Mouse (Mus musculus) heart, postnatal 0 days (tissue): ENCODE measurements around the gene Dse.

Source experiments
- CTCF ChIP-seq: IDR thresholded peaks from 2 replicates; pipeline ENCODE4 v1.5.1; 2016; ENCODE audit warnings: antibody characterized with exemption, control low read depth, low read depth
- EP300 ChIP-seq: IDR thresholded peaks from 2 replicates; pipeline ENCODE4 v1.6.1; 2016; ENCODE audit warnings: antibody characterized with exemption, low read depth

DNA sequence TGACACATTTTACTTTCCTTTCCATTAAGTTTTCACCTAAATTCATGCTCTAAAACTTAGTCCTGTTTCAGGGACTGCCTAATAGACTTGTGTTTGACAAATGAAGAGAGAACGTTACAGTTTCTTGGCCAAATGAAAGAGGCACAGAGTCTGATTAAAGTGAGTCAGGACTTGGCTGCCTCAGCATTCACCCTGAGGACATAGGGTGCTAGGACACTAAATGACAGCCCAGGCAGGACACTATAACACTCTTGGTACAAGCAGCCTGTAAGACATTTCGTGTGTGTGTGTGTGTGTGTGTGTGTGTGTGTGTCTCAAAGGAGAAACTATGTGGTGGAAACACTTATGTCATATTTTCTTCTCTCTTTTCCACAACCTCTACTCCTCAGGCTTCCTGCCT, 38.6 kb upstream of the Dse start:
- no peak for TF ChIP-seq CTCF
- no peak for TF ChIP-seq EP300
